Mouse (Mus musculus) cerebellum, postnatal 10 days (tissue): ENCODE measurements around the gene Cdh4.

Source experiments
- DNase-seq, 2 experiments: peaks; one replicate each; pipeline ENCODE4 v3.0.0; 2021; ENCODE audit warnings: mixed read lengths in 2 of 2

Cdh4 gene

DNA sequence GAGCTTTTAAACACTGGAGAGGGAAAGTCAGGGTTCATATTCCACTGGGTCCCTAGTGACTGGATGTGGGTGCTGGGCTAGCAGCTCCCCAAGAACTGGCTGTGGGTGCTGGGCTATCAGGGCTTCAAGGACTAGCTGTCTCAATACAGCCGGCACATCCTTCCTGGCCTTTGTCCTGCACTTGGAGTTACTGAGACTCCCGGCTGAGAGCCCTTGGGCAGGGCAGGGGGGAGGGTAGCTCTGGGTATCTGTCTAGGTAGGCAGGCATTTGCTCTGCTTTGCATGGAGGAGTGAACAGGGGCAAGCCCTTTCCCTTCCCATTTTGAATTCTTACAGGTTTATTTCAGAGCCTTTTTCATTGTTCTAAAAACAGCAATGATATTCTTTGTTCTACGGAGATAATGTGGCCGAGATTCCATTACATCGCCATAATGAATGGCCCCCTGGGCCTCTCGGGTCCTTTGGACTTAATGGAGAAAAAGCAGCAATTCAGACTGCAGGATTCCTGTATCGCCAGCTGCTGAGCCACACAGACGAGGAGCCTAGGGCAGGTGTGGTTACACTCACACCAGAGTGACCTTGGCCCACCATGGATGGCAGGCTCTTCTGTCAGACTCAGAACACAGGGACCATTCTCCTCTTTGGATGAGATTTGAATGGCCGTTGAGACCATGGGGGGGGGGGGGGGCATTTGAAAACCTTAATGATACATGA lies 97.5 kb downstream of the Cdh4 start:
- DNase-seq = peak in 1 of 2 experiments; percentile 34

DNA sequence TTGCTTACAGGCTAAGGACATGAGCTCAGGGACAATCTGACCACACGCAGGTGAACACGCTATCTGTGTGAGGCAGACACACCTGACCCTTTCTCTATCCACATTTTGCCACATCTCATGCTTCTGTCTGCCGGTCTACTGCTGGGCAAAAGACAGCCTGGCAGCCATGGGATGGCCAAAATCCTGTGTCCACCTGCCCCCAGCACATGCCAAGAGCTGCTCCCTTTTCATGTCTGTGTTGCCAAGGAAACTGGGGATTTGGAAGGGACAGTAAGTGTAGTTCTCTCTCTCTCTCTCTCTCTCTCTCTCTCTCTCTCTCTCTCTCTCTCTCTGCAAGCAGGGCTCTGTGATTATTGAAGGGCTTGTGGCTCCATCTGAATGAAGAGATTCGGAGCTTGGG lies 98.9 kb downstream of the Cdh4 start:
- peak; percentile 78 to 79 for DNase-seq

DNA sequence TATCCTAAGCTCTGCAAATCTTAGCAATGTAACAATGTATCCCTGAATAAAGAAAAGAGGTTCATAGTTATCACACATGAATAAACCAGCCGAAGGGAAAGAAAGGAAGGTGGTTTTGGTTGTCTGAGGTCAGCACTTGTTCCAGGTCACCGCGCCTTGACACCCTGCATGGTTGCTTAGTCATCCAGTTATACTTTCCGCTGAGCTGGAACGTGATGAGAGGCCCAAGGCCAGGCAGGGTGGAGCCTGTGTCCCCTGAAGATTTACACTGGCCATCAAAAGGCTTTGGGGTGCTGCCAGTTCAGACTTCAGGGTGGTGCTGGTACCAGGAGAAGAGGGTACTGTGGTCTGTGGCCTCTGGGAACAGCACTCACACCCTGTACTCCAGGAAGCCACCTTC lies 105.4 kb downstream of the Cdh4 start:
- DNase-seq = no peak

GRCm38 (mm10) chr2:179555928-179556327 lies 113.7 kb downstream of the Cdh4 start:
- peak; percentile 38 for DNase-seq

- DNase-seq = no peak
Measured at GRCm38 (mm10) chr2:179562350-179562749, 120.1 kb downstream of the Cdh4 start.

DNA sequence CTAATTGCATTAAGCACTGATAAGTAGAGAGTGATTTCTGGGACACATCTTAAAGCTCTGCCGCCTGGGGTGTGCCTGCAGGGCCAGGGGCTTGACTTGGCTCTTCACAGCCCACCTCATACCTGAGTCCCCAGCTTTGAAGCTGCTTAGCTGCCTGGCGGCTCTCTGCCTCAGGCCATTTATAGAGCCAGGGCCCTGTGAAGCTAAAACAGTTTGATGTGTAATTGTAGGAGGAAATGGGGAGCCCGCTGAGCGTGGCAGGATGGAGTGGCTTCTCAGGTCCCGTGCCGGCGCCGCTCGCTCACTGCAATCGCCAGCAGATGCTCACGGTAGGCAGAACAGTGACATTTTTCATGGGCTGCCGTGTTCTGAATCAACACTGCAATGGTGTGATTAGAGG lies 123.4 kb downstream of the Cdh4 start:
- peak in 1 of 2 experiments; percentile 22 for DNase-seq

- no peak for DNase-seq
Measured at GRCm38 (mm10) chr2:179567886-179568285, 125.7 kb downstream of the Cdh4 start.

- no peak for DNase-seq
Measured at GRCm38 (mm10) chr2:179569171-179569570, 126.9 kb downstream of the Cdh4 start.

DNA sequence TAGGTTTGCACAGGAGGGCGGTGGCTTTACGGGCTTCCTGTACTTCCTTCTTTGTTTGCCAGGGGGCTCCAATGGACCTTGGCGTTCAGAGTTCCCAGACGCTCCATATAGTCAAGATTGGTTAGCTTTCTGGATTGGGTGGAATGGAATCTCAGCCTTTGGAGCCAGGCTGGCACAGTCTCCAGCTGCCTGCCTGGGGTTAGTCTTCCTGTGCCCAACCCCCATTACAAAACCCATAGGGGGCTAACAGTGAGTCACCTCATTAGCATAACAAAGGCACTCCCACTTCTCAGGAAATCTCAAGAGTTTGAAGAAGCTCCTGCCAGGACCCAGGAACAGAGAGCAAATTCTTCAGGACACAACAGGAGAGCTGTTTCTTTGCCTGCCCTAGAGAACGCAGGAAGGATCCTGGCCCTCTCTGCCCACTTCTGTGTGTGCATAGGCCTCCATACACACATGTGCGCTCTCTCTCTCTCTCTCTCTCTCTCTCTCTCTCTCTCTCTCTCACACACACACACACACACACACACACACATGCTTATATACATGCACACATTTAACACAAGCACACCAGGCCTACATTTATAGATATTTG lies 129.0 kb downstream of the Cdh4 start:
- peak; percentile 34 to 40 for DNase-seq

DNA sequence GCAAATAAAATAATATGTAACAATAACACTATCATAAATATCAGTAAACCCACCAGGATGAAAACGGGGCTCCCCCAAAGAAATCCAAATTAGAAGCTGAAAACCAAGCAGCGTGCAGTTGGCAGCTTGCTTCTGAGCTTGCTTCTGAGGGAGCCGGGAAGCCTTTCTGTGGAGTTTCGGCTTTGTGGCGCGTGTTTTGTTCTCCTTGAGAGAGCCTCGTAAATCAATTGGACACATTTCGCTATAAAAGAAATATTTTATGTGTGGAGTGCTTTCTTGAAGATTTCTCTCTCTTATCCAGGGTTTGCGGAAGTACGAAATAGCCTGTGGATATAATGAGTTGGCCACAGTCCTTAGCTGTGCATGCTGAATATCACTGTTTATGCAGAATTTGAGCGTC lies 131.1 kb downstream of the Cdh4 start:
- DNase-seq = no peak

- no peak for DNase-seq
Measured at GRCm38 (mm10) chr2:179573786-179574185, 131.6 kb downstream of the Cdh4 start.

- no peak for DNase-seq
Measured at GRCm38 (mm10) chr2:179575585-179575984, 133.4 kb downstream of the Cdh4 start.

DNA sequence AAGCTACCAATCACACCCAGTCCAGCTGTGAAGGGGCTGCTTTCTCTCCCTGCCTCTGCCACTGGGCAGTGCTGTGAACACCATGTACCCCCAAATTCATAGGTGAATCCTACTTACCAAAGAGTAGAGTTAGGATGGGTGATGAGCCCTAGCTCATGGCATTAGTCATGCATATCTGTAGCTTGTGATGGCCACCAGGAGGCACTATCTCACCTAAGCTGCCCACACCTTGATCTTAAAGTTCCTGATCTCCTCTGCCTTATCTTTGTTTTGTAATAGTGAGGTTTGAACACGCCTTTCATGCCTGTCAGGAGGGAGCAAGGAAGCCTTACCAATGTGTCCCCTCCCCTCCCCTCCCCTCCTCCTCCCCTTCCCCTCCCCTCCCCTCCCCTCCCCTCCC lies 134.0 kb downstream of the Cdh4 start:
- DNase-seq = no peak

DNA sequence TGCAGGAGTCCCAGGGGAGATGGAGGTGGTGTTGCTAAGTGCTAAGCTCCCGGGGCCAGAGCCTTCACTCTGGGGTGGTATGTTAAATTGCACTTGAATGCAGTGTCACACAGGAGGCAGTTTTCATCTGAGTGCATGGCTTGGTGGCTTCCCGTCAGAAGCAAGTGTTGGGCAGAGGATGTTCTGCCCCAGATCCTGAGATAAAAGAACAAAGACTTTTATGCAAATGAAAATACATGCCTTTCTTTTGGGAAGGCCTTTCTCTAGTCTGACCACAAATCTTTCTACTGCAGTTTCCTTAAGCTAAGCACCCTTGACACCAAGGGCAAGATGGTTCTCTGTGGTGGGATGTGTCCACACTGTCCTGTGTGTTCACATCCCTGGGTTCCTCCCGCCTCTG lies 136.1 kb downstream of the Cdh4 start:
- DNase-seq = no peak

DNA sequence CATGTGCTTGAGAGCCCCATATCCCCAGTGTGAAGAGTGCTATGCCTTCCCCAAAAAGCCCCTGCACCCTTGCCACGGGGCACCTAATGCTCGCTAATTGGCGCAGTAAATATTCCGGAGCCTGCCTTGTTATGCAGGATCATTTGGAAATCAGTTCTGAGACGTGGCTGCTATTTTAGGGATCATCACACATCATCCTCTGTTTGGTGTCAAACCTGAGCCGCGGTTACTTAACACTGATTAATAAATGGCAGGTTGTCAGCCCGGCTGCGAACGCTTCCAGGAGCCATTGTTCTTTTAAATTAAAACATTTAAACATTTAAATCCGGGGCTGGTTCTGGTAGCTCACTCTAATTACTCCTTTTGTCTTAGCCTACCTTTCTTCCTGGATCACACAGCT lies 136.6 kb downstream of the Cdh4 start:
- DNase-seq = no peak

- DNase-seq = no peak
Measured at GRCm38 (mm10) chr2:179580415-179580814, 138.2 kb downstream of the Cdh4 start.

GRCm38 (mm10) chr2:179581058-179581457 lies 138.8 kb downstream of the Cdh4 start:
- peak in 1 of 2 experiments; percentile 37 for DNase-seq

DNA sequence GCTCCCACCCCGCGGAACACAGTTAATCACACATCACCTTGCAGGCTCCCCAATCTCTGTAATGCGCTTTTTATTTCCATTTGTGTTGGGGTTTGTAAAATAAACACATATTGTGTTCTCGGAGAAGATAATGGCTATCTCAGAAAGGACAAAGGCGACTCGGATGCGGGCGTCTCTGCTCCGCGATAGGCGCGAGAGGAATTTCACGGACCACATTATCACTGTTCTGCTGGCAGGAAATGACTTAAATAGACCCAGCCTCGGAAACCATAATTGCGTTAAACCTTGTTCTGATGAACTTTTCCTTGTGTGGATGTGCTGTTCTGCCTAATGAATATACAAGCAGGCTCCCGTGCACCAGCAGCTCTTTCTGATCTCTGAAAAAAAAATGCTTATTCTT lies 140.7 kb downstream of the Cdh4 start:
- no peak for DNase-seq

DNA sequence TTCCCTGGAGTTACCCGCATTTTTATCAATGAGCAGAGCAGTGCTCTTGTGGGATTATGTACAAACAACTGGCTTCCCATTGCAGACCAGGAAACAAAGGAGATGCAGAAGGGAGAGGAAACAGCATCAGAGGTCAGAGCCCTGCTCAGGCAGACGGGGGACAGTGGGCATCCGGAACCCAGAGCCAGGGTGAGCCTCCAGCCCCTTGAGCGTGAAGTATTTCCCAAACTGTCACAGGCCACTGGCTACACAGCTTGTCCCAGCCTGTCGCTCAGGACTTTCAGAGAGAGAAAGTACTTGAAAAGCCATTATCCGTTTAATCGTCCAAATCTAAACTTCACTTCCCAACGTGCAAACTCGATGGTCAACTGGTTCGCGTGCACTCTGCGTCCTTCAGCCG lies 142.4 kb downstream of the Cdh4 start:
- DNase-seq = no peak

DNA sequence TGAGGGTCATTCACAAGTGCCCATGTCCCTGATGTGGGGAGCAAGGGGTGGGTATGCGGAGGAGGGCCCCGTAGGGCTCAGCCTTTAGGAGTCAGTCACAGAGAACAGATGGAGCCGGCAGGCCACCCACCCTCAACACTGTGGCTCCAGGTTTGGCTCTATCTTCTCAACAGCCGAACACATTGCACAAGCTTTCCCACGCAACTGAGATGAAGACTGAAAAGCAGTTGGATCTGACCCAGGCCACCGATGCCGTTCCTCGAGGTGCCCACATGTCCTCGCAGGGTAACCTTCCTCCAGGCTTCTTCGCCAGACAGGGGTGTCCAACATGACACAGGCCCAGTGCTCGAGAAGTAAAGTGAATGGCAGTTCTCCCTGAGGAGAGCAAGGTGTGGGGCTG lies 144.2 kb downstream of the Cdh4 start:
- peak; percentile 53 to 56 for DNase-seq

DNA sequence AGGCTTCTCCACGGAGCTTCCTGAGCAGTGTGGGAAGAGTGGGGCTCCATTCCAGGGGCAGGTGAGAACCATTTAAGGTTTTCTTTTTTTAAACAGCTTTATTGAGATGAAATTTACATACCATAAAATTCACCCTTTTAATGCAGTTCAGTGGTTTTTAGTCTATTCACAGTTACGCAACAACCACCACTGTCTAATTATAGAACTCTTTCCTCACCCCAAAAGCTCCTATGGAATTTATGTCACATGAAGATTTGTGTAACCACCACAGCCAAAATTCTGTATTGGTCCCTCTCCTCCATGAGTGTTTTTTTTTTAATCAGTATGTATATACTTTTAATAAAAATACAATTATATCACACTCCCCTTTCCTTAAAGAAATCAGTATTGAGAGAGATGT lies 144.8 kb downstream of the Cdh4 start:
- no peak for DNase-seq

- DNase-seq = peak in 1 of 2 experiments; percentile 28
Measured at GRCm38 (mm10) chr2:179591661-179592060, 149.4 kb downstream of the Cdh4 start.

- DNase-seq = peak; percentile 34 to 49
Measured at GRCm38 (mm10) chr2:179595013-179595412, 152.8 kb downstream of the Cdh4 start.

DNA sequence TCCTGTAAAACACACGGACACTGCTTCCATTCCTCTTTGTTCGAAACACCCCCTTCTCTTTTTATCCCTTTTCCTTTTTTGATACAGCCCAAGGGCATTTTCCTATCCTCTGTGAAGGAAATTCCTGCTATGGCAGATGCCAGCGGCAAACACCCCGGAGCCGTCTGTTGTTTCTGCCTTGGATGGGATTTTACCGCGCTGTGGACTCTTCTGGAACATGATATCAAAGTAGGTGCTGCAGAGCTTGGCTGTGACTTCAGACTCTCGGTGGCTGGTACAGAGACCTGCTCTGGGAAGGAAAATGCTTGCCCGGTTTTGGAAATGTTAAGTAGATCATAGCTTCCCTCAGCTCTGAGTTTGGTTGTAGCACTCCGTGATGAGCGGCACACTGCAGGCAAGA lies 156.7 kb downstream of the Cdh4 start:
- DNase-seq = no peak

GRCm38 (mm10) chr2:179599886-179600285 lies 157.7 kb downstream of the Cdh4 start:
- peak; percentile 78 to 83 for DNase-seq
